Mouse (Mus musculus) cerebellum, postnatal 4 days (tissue): ENCODE measurements around the gene Gm20388.

Experiments used
- DNase-seq, 2 experiments: peaks; one replicate each; pipeline ENCODE4 v3.0.0; 2022; ENCODE audit warnings: low spot score in 2 of 2, mixed read lengths in 1 of 2

Gene Gm20388

DNA sequence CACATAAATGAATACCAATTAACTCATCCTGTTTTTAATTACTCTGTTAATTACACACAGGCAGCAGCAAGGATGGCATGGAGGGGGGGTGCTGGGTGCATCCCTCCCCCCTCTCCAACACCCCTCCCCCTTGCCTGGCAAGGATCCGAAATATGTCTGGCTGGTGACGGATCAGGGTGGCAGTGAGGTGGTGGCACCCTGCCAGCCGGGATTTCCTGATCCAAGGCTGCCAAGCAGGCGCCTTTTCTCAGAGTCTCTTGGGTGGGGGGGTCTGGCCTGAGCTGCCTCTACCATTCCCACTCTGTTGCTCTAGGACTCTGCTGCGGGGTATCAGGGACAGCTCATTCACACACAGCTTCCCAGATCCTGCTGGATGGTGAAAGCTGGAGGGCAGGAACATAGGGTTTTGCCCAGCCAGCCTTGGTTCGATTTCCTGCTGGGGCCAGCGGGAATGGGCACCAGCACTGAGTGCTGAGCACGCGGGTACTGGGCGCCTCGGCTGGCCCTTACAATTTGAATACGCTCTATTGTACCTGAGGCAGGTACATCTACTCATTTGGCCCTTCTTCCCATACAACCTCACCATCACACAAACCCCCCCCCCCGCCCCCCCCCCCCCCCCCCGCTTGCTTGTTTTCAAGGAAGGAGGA is 2755.2 kb downstream of the Gm20388 start:
- peak; percentile 66 to 92 for DNase-seq

DNA sequence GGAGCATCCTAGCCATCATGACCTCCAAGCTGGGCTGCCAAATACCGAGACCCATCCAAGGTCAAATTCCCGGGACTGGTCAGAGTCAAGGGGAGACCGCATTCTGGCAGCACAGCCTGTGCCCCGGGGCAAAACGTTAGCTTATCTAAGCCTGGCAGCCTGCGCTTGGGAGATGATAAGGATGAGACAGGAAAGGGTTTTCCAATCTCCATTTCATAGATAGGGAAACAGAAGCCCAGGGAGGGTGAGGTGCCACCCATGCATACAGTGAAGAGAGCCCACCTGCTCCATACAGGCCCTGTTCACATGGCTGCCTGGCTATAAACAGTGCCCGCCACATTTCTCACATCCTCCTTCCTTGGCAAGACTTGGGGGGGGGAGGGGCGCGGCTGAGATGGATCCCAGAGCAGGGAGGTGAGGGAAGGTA is 2755.7 kb downstream of the Gm20388 start:
- DNase-seq, result no peak

DNA sequence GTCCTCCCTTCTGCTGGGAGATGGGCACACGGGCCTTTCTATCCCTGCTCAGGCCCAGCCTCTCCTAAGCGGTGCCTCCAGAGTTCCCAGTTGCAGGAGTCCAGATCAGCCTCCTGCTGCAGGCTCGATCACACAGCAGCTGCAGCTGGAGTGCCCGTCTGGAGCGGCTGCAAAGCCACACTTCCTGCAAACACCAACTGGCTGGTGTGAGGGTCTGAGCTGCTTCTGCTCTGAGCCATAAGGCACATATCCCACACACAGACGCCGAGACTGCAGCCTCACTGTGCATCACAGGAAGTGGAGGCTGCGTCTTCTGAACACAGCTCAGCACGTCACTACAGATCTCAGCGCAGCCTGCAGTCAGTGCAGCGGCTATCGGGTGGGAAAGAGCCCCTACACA is 2756.2 kb downstream of the Gm20388 start:
- no peak for DNase-seq

DNA sequence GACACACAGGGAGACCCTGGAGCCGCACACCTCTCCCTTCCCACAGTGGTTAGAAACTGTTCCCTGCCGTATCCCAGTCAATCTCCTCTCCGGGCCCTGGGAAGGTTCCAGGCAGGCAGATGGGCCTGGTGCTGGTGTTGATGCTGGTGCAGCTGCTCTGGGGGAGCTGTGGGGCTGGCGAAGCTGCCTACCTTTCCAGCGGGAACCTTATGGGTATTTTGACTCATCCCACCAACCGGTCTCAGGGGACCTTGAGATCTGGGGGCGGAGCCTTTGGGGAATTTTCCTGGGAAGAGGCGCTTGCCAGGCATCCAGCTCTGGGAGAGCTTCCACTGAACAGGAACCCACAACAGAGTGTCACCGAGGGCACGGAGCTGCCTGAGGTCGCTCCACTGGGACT is 2757.2 kb downstream of the Gm20388 start:
- no peak for DNase-seq

DNA sequence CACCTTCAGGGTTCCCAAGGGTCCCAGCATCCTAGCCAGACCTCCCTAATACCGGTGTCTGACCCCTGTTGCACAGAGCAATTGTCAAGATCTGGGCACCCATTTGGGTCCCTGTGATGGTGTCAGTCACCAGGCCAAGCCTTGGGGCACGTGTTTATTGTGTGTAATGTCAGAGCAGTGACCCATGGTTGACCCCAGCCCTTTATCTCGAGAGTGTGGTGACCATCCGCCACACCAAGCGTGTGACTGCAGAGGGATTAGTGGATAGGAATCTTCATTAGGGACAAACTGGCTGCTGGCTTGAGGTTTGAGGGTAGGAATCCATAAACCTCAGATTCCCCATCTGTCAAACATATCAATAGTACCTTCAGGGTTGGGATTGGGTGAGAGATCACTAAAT is 2758.7 kb downstream of the Gm20388 start:
- DNase-seq, result no peak

DNA sequence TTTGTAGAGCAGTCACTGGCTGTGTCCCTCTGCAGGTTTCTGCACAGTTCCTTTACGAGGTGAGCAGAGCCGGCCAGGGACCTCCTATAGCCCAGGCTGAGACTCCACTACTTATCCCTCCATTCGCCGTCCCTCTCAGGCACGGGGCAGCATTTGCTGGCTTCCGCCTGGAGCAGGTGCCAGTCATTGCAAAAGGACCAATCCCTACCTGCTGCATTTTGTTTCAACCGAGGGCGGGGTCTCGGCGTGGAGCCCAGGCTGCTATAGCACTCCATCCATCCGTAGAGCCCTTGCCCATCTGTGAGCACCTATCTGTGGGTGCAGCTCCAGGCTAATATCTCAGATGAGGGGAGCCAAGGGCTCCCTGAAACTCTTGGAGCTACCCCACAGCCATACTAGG is 2759.4 kb downstream of the Gm20388 start:
- DNase-seq, result no peak

DNA sequence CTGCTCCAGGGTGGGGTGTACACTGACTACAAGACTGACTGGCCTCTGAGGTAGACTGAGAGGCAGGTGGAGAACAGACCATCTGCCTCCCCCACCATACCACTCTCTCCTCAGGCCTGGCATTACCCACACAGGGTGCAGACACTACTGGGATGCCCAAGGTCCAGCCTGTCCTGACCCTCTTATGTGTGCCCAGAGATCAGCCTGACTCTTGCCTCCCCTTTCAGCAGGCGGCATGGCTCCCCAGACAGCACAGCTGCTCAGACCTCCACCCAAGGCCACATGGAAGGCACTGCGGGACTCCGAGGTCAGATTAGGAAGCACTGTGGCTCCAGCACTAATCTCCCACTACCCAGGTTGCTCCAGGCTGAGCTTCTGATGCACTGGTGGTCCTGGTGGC is 2760.1 kb downstream of the Gm20388 start:
- no peak for DNase-seq

DNA sequence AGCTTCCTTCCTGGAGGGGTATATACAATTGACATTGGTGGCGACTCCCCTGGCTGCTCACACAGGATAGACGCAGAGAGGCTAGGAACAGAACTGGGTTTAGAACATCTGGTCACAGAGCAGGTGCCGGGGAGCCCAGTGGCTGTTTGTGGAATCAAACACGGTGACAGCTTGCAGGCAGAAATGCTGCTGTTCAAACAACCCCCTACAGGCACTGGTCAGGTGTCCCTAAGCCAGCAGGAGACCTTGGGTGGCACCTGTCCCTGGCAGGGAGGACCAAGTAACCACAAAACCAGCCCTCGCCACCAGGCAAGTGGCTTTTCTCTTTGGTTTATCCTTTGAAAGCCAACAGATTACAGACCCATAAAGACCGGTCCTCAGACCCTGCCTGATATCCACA is 2761.3 kb downstream of the Gm20388 start:
- no peak for DNase-seq

DNA sequence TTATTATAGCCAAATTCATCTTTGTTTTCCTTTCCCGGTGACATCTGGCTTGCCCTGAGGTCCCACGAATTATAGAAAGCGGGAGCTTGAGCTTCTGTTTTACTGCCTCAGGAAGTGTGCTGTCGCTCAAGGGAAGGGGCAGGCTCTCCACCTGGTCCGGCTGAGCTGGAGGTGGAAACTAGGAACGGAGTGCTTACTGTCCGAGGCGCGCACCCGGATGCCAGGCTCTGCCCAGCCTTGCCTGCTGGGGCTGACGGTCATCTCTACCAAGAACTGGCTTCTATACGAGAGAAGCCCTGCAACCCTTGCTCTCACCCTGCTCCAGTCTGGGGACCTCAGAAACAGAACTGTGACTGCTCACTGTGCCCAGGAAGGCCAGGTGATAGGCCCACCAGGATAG is 2763.3 kb downstream of the Gm20388 start:
- DNase-seq, result no peak

DNA sequence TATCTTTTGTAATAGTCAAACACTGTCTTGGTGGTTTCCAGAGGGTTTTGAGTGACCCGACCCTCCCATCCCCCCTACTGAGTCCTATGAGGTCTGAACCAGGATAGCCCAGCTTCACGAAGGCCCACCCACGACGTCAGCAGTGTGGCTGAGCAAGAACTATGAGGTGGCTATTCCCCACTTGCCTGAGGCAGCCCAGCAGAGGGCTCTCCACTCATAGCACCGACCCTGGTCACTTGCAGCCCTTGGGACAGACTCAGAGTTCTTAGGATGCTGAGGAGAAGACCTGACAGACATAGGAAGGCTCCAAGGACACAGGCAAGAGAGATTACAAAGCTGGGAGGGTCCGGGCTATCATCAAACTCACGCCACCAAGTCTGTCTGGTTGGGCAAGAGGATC is 2764.4 kb downstream of the Gm20388 start:
- DNase-seq, result no peak

DNA sequence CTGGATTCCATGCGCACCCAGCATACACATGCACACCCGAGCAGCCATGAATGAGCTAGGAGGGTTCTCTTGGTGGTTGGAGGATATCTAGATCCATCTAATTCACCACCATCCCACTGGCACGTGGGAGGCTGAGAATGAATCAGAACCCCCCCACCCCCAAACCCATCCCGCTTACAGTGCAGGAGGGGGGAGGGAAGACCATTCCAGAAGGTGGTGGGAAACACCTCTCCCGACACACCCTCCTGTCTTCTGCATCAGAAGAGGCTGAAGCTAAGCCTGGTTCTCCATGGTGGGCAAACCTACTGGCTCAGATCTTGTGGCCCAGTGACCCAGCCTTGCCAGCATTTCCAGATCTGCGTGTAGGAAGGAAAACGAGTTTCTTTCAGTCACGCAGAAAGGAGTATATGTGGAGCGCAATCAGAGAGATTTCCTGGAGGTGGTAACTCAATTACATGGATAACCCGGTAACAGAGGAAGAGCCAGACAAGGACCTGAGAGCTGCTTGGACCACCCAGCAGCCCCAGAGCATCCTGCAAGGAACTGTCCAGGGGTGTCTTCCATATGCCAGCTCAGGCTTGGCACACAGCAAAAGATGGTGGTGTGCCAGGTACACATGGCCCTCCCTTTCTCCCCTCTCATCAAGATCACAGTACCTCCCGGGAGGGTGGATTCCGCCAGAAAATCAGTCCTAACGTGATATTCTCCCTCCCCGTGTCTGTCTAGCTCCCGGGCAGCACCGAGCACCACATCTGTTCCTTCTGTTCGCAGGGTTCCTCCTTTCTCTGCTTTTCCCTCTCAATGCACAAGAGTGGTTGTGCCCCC is 2765.2 kb downstream of the Gm20388 start:
- DNase-seq, result peak in 1 of 2 experiments; percentile 56

DNA sequence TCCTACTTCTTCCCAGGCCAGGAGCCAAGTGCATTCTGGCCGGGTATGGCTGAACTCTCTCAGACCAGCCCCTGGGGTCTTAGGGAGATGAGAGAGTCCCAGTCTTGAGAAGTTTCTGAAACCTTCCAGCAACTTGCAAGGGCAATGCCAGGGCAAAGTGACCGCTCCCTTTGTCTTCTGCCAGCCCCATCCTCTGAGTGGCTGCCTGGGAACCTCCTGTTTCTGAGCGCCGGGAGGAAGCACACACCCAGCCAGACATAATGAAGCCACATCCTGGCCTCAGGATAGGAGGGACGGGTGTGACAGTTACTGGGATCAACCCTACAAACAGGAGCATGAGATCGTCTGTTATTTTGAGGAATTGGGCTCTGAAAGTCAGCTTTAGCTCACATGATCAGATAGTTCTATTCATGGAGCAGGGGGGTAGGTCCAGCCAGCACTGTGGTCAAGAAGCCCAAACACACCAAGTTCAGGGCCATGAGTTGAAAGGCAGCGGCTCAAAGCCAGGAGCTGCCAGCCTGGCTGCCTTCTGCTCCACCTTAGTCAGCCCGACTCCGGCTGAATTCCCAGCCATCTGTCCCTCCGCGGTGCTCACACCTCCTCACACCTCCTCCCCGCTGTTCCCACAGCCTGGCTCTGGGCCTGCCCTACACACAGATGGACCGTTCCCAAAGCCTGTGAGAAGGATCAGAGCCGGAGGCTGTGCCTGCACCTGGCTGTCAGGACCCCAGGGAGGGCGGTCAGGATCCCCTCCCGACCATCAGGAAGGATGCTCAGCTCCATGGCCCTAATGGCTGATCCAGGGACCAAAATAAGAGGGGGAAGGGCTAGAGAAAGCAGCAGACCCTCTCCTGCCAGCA is 2766.2 kb downstream of the Gm20388 start:
- peak in 1 of 2 experiments; percentile 84 for DNase-seq

DNA sequence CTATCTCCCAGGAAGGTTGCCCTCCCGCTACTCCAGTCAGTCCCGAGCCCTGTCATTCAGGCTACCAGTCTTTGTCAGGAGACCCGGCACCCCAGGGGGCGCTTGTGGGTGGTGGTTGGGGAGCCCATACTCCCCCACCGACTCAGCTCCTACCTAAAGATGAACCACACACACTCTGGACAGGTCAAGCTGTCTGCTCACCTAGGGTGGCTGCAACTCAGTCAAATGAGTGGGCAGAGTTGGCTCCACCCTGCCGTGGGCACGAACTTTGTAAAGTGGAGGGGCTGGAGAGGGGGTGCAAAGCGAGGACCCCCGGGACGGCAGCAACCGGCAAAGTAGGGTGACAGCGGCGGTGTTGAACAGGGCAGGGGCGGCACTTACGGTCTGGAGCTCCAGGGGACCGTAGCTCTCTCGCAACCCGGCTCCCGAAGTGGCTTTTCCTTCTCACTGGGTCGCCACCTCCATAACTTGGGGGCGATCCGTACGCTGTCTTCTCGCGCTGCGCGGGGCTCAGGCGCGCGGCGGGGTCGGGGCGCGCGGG is 2766.9 kb downstream of the Gm20388 start:
- DNase-seq, result no peak

DNA sequence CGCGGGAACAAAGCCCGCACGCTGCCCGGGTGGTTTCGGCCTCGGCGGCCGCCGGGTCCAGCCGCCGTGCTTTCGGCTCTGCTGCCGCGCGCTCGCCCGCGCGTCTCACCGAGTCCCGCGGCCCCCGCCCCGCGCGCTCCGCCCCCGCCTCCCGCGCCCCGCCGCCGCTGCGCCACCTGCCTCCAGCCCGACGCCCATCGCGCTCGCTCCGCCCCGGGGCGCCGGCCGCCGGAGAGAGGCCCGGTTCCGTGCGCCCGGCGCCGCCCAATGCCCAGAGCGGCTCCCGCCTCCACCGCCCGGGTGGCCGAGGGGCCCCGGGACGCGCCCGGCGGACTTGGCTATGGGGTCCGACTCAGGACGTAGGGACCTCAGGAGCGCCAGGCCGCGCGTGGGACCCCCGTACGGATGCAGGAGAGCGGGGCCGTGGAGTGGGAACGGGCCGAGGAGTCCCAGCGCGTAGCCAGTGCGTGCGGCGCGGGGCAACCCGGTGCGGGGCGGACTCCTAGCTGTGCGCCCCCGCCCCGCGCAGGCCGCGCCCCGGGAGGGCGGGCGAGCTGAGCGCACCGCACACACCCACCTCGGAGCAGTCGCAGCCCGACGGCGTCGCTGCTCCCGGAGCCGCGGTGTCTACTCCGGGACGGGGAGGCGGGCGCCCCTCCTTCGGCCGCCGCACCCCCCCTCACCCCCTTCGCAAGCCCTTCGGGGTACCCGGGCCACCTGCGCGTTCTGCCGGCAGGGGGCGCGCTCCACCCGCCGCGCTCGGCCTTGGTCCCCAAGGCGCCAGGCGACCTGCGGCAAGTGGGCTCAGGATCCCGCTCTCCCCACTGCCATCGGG is 2767.6 kb downstream of the Gm20388 start:
- peak; percentile 78 to 90 for DNase-seq

DNA sequence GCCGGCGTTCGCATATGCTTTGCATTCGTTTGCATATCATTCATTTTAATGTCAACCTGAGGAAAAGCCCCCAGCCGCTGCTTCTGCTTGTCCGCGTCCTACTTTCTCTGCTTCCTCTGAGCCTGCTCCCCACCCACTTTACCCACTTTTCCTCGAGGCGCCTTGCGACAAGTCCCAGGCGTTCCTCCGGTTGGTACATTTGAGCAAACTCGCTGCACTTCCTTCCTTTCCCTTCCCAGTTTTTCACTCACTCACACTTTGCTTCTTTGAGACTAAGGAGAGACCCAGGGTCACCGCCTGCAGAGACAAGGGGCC is 2768.2 kb downstream of the Gm20388 start:
- DNase-seq, result no peak

DNA sequence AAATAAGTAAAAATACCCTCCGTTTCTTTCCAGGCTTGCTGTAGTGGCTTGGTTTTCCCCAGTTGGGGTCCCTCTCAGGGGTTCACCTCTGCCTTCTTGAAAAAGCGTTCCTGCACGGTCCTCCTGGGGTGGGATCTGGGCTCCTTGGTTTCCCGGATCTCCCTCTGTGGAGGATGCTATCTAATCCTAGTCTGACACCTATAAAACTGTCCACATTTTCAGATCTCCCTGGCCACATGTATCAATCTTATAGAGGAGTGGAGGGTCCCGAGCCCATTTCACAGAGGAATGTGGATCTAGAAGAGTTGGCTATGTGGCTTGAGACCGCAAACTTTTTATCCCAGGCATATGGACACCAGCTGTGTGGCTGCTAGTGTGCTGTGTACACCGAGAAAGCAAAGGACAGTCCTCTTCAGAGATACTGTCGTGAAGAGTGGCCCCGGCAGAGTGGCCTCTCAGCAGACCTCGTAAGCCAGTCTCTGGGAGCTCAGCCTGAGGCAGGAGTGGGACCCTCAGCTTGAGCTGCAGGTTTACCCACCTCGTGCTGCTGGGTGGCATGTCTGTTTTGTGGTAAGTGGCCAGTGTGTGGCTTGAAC is 2768.8 kb downstream of the Gm20388 start:
- no peak for DNase-seq

DNA sequence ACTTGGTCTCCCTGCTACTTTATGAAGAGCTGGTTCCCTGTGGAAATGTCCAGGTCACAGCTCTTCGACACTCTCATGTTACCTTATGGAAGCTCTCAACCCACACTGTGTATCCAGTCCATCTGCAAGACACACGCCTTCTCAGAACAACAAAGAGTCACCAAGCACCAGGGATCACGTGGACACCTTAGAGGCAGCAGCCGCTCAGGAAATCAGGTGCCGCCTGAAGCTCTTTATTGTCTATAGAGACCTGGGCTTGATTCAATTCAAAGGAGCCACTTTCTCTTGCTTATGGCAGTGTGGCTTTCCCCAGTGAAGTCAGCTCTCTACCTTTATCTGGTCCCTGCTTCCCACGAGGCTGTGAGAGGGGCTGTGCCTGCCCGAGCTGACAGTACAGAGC is 2769.5 kb downstream of the Gm20388 start:
- DNase-seq, result no peak

DNA sequence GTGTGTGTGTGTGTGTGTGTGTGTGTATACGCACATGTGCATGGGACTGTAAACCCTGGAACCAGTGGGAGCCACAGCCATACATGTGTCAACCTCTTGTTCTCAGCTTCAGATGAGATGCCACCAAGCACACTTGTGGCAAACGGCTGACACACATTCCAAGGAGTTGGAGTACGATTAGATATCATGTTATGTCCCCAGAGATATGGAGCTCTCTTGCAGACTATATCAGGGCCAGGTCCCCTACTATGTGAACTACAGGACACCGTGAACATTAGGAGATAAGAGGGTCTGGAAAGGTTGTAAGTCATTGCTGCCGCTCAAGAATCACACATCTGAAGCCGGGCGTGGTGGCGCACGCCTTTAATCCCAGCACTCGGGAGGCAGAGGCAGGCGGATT is 2772.2 kb downstream of the Gm20388 start:
- DNase-seq, result no peak

DNA sequence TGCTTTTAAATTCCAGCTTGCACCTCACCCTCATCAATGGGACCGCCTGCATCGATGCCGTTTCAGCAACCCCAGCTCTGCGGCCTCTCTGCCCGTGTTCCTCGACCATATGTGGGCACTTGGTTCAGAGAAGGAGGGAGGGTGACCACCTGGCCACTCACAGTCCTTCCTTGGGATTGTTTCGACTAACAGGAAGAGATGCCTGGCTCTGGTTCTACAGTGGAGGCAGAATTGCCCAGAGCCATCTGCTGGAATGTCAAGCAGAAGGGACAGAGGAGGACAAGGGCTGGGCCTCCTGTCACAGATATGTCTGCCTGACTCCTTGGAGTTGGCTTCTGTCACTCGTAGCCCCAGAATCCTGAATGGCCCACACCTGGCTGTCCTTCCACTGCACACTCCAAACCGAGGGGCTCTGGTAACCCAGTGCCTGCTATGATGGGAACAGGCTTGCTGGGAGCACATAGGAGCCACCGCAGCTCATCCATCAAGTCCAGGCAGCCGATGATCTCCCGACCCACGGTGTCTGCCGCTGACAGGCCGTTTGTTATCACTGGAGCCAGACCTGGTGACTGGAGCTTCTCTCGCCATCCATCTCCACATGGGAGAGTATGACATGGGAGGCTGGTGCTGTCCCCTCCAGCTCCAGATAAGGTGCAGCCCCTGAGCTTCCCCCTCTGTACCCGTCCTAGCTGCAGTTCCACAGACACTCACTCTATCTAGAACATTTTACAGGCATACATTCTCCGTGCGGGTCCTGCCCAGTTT is 2774.6 kb downstream of the Gm20388 start:
- DNase-seq, result no peak

DNA sequence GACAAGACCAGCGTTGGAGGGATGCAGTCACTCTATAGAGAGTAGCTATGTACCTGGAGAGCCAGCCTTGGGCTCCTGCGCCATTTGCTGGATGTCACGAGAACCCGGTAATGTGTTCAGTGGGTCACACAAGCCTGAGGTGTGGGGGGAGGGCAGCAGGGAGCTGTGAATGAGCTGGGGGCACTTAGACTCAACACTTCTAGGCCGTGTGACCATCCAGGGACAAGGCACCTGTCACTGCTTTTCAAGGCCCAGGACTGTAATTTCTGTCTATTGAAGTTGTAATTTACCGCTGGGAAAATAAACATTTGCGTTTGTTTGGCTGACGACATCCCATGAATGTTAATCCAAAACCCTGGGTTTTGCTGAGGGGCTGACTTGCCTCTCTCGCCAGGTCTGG is 2776.2 kb downstream of the Gm20388 start:
- no peak for DNase-seq
